Mouse (Mus musculus) left cerebral cortex, postnatal 4 days (tissue): Measurements from ENCODE around the gene Cnr1. TPM values are rescaled to one million over a fixed set of nuclear protein-coding genes. Genes with fewer than 3 reads are reported as not detected.

Experiments used
- DNase-seq: peaks from one replicate; pipeline ENCODE4 v3.0.0-alpha.2; 2022
- intact Hi-C: fragments of 180-260 bp; cut with DNase I; formaldehyde crosslinking; loops from one replicate; pipeline ENCODE4 v1.15.1; 2025
- total RNA-seq, 2 experiments: library from RNA; stranded (reverse); gene quantifications; 2 replicates each; pipeline ENCODE4 v1.2.3; 2021

The Cnr1 gene
- total RNA-seq, 2 experiments from 2014 or later: 166 to 173 TPM

DNA sequence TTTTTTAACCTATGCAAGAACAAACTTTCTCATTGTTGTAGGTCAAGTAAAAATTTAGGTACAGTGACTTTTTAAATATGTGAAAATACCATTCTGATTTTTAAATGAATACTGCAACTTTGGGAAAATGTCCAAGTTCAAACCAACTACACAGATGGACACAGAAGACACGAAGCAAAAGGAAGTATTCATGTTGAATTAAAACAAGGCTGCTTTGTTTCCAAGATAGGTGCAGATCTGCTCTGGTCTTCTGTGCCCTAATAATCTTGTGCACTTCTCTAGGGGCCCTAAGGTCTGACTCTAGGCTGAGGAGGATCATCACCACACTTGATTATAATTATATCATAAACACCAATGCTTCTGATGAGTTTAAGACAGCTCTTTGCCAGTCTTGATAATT lies 4.1 kb downstream of the Cnr1 start:
- intact Hi-C loops: loop anchor here (10.0 kb wide), 2 partner anchors 404 to 626 kb away; partner anchors contain the start of gene Akirin2
- DNase-seq: no peak

- intact Hi-C loops: loop anchor here (2.0 to 10.0 kb wide), 2 partner anchors 293 to 437 kb away; no protein-coding TSS in a partner anchor
- DNase-seq: no peak
Measured at GRCm38 (mm10) chr4:33931347-33931746, 7.0 kb downstream of the Cnr1 start.

DNA sequence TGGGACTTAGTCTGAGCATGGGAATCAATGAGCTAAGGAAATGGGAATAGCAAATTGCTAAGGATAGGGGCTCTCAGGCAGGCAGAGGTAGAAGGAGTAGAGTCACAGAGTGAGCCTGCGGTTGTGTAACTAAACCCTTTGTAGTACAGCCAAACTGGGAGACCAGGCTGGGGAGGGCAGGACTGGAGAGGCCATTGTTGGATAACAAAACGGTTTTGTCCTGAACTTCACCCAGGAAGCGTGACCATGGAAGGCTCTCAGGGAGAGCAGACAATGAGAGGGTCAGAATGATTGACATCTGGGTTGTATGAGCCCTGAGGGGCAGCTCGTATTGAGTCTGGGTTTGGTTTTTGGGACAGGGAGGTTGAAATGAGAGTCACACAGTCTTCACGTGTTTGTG lies 17.2 kb downstream of the Cnr1 start:
- intact Hi-C loops: no loop called here
- DNase-seq: no peak

- intact Hi-C loops: no loop called here
- no peak for DNase-seq
Measured at GRCm38 (mm10) chr4:33943936-33944335, 19.5 kb downstream of the Cnr1 start.

- no peak for DNase-seq
- intact Hi-C loops: no loop called here
Measured at GRCm38 (mm10) chr4:33945742-33946141, 21.3 kb downstream of the Cnr1 start.

DNA sequence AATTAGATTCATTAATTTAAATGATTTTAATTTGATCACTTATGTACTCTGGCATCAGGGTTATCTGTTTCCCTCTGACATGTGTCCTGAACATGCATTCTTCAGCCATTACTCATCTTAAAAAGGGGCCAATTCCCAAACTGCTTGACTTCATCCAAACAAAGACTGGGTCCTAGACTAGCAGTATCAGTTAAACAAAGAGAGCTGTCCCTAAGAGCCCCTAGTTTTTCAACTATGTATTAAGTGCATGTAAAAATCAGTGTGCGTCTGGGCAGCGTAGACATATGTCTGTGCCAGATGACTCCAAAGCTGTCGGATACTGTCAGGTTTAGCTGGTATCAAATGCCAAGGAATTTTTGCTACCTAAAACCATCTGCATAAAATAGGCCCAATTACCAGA lies 23.2 kb downstream of the Cnr1 start:
- intact Hi-C loops: no loop called here
- no peak for DNase-seq

DNA sequence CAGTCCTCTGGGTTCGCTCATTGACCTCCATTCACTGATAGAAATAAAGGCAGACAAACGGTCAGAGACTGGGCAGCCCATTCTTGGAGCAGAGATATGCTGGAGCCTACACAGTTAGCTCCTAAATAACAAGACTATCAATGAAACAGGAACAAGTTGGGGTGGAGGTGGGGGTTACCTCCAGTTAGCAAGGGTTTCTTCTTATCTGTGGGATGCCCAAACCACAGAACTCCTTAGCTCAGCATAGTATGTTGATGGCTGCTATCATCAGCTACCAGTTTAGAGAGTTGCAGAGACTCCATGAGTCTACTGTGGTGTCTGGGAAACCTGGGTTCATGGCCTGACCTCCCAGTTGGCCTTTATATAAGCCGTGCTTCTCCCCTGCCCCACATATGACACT lies 33.0 kb downstream of the Cnr1 start:
- intact Hi-C loops: no loop called here
- DNase-seq: no peak

- intact Hi-C loops: no loop called here
Measured at GRCm38 (mm10) chr4:33958515-33958914, 34.1 kb downstream of the Cnr1 start.

GRCm38 (mm10) chr4:33959841-33960240 lies 35.4 kb downstream of the Cnr1 start:
- DNase-seq: no peak
- intact Hi-C loops: no loop called here

More at GRCm38 (mm10) chr4:33958515-33958914, 34.1 kb downstream of the Cnr1 start:
- DNase-seq: no peak

DNA sequence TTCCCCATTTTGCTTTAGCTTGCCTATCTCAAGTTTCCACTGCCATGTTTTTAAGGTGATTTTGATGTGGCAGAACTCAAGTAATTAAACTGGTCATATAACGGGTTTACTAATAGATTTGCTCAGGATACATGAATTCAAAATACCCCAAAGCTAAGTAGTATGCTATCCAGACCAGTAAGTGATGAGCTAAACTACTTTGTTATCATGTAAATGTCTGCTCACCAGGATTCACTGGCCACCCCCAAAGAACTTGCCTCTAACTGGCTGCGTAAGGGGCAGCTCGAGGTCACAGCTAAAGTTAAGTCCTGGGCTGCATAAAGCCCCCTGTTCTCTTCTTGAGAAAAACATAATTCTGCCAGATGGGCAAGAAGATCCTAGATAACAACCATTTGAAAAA lies 46.3 kb downstream of the Cnr1 start:
- no peak for DNase-seq
- intact Hi-C loops: no loop called here

DNA sequence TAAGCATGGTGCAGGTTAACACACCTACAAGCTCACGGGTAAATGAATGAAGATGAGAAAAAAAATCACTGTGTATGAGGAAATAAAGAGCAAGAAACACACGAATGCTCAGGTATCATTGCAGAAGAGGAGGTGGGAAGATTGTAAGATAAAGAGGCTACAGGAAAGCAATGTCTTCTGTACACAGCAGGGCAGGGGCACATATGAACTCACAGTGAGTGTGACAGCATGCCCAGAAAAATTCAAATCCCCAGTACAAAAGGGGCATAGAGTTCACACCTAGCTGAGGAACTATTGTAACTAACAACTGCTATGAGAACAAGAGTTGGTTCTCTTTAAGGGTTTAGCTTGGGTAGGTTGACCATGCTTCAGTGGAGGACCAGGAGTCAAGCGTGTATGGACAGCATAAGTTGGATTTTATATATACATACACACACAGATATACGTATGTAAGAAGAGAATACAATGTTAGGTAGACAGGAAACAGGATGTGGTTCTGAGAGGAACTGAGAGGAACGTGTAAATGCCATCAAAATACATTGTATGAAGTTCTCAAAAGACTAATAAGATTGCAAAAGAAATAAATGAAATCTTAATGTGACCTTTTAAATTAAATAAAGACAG lies 64.2 kb downstream of the Cnr1 start:
- intact Hi-C loops: no loop called here
- DNase-seq: no peak

- intact Hi-C loops: no loop called here
- DNase-seq: no peak
Measured at GRCm38 (mm10) chr4:33992687-33993086, 68.3 kb downstream of the Cnr1 start.

- DNase-seq: no peak
- intact Hi-C loops: no loop called here
Measured at GRCm38 (mm10) chr4:33996382-33996781, 72.0 kb downstream of the Cnr1 start.

Other genes with a start within 250 kb of the Cnr1 start
- not detected for gene Spaca1, start 125.6 kb downstream of the Cnr1 start, total RNA-seq